Mouse (Mus musculus) ES-Bruce4 (cell line): ENCODE results near the gene Tnfaip8l2. TPM values are rescaled to one million over a fixed set of nuclear protein-coding genes. Genes with fewer than 3 reads are reported as not detected.
"Not testable (repeated sequence)": the region's sequence is repeated elsewhere in the genome, so short reads cannot be mapped to it uniquely, and the experiment has no call there.

Experiments used
- H3K27ac ChIP-seq: 2 replicates; pipeline ENCODE4 v1.5.1; 2012; ENCODE audit warnings: low read length, inconsistent platforms; ENCODE audit not compliant: insufficient read depth
- H3K27me3 ChIP-seq: 2 replicates; pipeline ENCODE4 v1.6.1; 2012; ENCODE audit warnings: mild to moderate bottlenecking, low read length, inconsistent platforms; ENCODE audit not compliant: control insufficient read depth, poor library complexity, insufficient read depth, severe bottlenecking
- H3K36me3 ChIP-seq: 2 replicates; pipeline ENCODE4 v1.6.1; 2012; ENCODE audit warnings: inconsistent platforms, mild to moderate bottlenecking, low read length, moderate library complexity; ENCODE audit not compliant: control insufficient read depth, poor library complexity, insufficient read depth, severe bottlenecking
- H3K4me1 ChIP-seq: one replicate; pipeline ENCODE4 v1.8.1; 2011; ENCODE audit warnings: low read length; ENCODE audit not compliant: control insufficient read depth, insufficient read depth
- H3K4me3 ChIP-seq: 2 replicates; pipeline ENCODE4 v1.5.1; 2011; ENCODE audit warnings: low read depth, mild to moderate bottlenecking, low read length
- H3K9ac ChIP-seq: 2 replicates; pipeline ENCODE4 v1.6.1; 2012; ENCODE audit warnings: low read depth, mild to moderate bottlenecking, inconsistent platforms; ENCODE audit not compliant: poor library complexity, severe bottlenecking
- H3K9me3 ChIP-seq: replicated peaks from 2 replicates; pipeline ENCODE4 v1.6.1; 2012; ENCODE audit warnings: mild to moderate bottlenecking, low read length, inconsistent platforms; ENCODE audit not compliant: control insufficient read depth, poor library complexity, insufficient read depth, severe bottlenecking
- CTCF ChIP-seq: IDR thresholded peaks from one replicate; pipeline ENCODE4 v1.8.1; 2011; ENCODE audit warnings: low read depth, low read length
- EP300 ChIP-seq: IDR thresholded peaks from 2 replicates; pipeline ENCODE4 v1.6.1; 2011; ENCODE audit warnings: low read depth, low read length; ENCODE audit not compliant: insufficient read depth
- POLR2A ChIP-seq: IDR thresholded peaks from one replicate; pipeline ENCODE4 v1.8.1; 2011; ENCODE audit warnings: low read length; ENCODE audit not compliant: insufficient read depth
- polyA plus RNA-seq: library from polyadenylated mRNA; stranded (reverse); fragments of >200 nt; gene quantifications from 2 replicates; pipeline ENCODE4 v1.2.4, GENCODE M21; 2011; ENCODE audit warnings: low read depth; ENCODE audit not compliant: missing spikeins, insufficient read depth, insufficient read length

The Tnfaip8l2 gene
- polyA plus RNA-seq, 1 experiment = not detected

GRCm38 (mm10) chr3:95139586-95140288 lies 2.4 kb downstream of the Tnfaip8l2 start:
- no peak for TF ChIP-seq CTCF
- TF ChIP-seq EP300 = no peak; the same call in 1 of the 2 replicates
- no peak for TF ChIP-seq POLR2A
- peak overlapping the region; percentile 32 for H3K4me3 ChIP-seq

GRCm38 (mm10) chr3:95136336-95136735 lies 5.8 kb downstream of the Tnfaip8l2 start:
- Histone ChIP-seq H3K27ac (no peak overlapping the region), H3K4me3 (no peak overlapping the region), H3K9me3 (no peaks in the 10 kb centered on the region), H3K4me1 (peaks cover 2% of the 10 kb centered on the region), H3K36me3 (no peaks in the 10 kb centered on the region; the same call in 1 of the 2 replicates), H3K27me3 (no peaks in the 10 kb centered on the region), H3K9ac (no peak overlapping the region)
- TF ChIP-seq CTCF (no peak), EP300 (no peak), POLR2A (no peak)

More at GRCm38 (mm10) chr3:95139586-95140288, 2.4 kb downstream of the Tnfaip8l2 start:
- Histone ChIP-seq H3K9ac (0 out of 2 replicates have a peak overlapping the region, but pooled peaks have one; percentile 2), H3K9me3 (no peaks in the 10 kb centered on the region), H3K27ac (no peak overlapping the region), H3K36me3 (no peaks in the 10 kb centered on the region), H3K27me3 (no peaks in the 10 kb centered on the region), H3K4me1 (peaks cover 2% of the 10 kb centered on the region)

GRCm38 (mm10) chr3:95135433-95136052 lies 6.6 kb downstream of the Tnfaip8l2 start:
- Histone ChIP-seq H3K4me1 (peaks cover 2% of the 10 kb centered on the region), H3K27ac (no peak overlapping the region), H3K27me3 (no peaks in the 10 kb centered on the region), H3K36me3 (no peaks in the 10 kb centered on the region; the same call in 1 of the 2 replicates), H3K9ac (no peak overlapping the region), H3K4me3 (no peak overlapping the region), H3K9me3 (no peaks in the 10 kb centered on the region)
- TF ChIP-seq CTCF = no peak
- TF ChIP-seq EP300 = no peak
- TF ChIP-seq POLR2A = no peak

- H3K9ac ChIP-seq = no peak overlapping the region
- no peaks in the 10 kb centered on the region; the same call in 1 of the 2 replicates for H3K36me3 ChIP-seq
- 0 out of 2 replicates have a peak overlapping the region, but pooled peaks have one; percentile 14 for H3K4me3 ChIP-seq
- no peak overlapping the region for H3K27ac ChIP-seq
- no peaks in the 10 kb centered on the region for H3K27me3 ChIP-seq
- no peak for TF ChIP-seq POLR2A
- no peak for TF ChIP-seq CTCF
- TF ChIP-seq EP300 = no peak
- H3K9me3 ChIP-seq = no peaks in the 10 kb centered on the region
- H3K4me1 ChIP-seq = peaks cover 2% of the 10 kb centered on the region
These were observed 7.1 kb downstream of the Tnfaip8l2 start for GRCm38 (mm10) chr3:95135023-95135422.

GRCm38 (mm10) chr3:95134133-95134532 lies 8.0 kb downstream of the Tnfaip8l2 start:
- H3K4me1 ChIP-seq, H3K4me3 ChIP-seq: not testable (repeated sequence)

GRCm38 (mm10) chr3:95133680-95134101 lies 8.5 kb downstream of the Tnfaip8l2 start, which contains the start of the genes Scnm1 and Lysmd1:
TSS of gene Scnm1 (minus strand) at chr3:95134011.
TSS of gene Lysmd1 (plus strand) at chr3:95134088.
- peak within 1 kb of the TSS; percentile 44 for H3K27ac ChIP-seq
- peak within 1 kb of the TSS; percentile 93 for H3K4me3 ChIP-seq
- no peaks in the 10 kb centered on the region for H3K9me3 ChIP-seq
- peaks cover 2% of the 10 kb centered on the region for H3K4me1 ChIP-seq
- TF ChIP-seq POLR2A = no peak
- TF ChIP-seq EP300 = no peak
- peak; percentile 2 for TF ChIP-seq CTCF
- peak within 1 kb of the TSS; percentile 69 for H3K9ac ChIP-seq
- peaks cover 3% of the 10 kb centered on the region; the same call in 1 of the 2 replicates for H3K36me3 ChIP-seq
- no peaks in the 10 kb centered on the region for H3K27me3 ChIP-seq

More at GRCm38 (mm10) chr3:95134133-95134532, 8.0 kb downstream of the Tnfaip8l2 start:
- H3K36me3 ChIP-seq, H3K27ac ChIP-seq, H3K27me3 ChIP-seq, H3K9me3 ChIP-seq, H3K9ac ChIP-seq: not testable (repeated sequence)
